Mouse (Mus musculus): Measurements from ENCODE around the gene Olfr213.
"Not testable (repeated sequence)": the region's sequence is repeated elsewhere in the genome, so short reads cannot be mapped to it uniquely, and the experiment has no call there.

The Olfr213 gene

GRCm38 (mm10) chr6:116538156-116538555 lies at the start of gene Olfr213:
Olfr213 (plus strand) TSS chr6:116538456.
- no peak for DNase-seq (ENCODE audit: low spot score)

- DNase-seq (ENCODE audit: low spot score): no peak
Measured at GRCm38 (mm10) chr6:116488791-116489190, 49.5 kb upstream of the Olfr213 start, which contains the start of gene Olfr211. Olfr211 (plus strand) TSS chr6:116489091.

- DNase-seq (ENCODE audit: low spot score): no peak
Measured at GRCm38 (mm10) chr6:116493742-116494141, 44.5 kb upstream of the Olfr213 start.

GRCm38 (mm10) chr6:116495960-116496359 lies 42.3 kb upstream of the Olfr213 start:
- no peak for DNase-seq (ENCODE audit: low spot score)

- not testable (repeated sequence) for DNase-seq (ENCODE audit: low spot score)
Measured at GRCm38 (mm10) chr6:116506302-116507003, 31.8 kb upstream of the Olfr213 start, which contains the start of gene Olfr212. Olfr212 (plus strand) TSS chr6:116506516.

- no peak for DNase-seq (ENCODE audit: low spot score)
Measured at GRCm38 (mm10) chr6:116514832-116515231, 23.4 kb upstream of the Olfr213 start.

GRCm38 (mm10) chr6:116542500-116542899 lies 4.2 kb downstream of the Olfr213 start:
- no peak for DNase-seq (ENCODE audit: low spot score)

GRCm38 (mm10) chr6:116550841-116551240 lies 12.6 kb downstream of the Olfr213 start, which contains the start of gene Gm5580:
Gm5580 (plus strand) TSS chr6:116551141.
- not testable (repeated sequence) for DNase-seq (ENCODE audit: low spot score)

GRCm38 (mm10) chr6:116553935-116554334 lies 15.7 kb downstream of the Olfr213 start, which contains the start of gene Olfr214:
Olfr214 (plus strand) TSS chr6:116554235.
- DNase-seq (ENCODE audit: low spot score): no peak

- DNase-seq (ENCODE audit: low spot score): no peak
Measured at GRCm38 (mm10) chr6:116554952-116555351, 16.7 kb downstream of the Olfr213 start.

GRCm38 (mm10) chr6:116569834-116570233 lies 31.6 kb downstream of the Olfr213 start:
- DNase-seq (ENCODE audit: low spot score): no peak

- DNase-seq (ENCODE audit: low spot score): no peak
Measured at GRCm38 (mm10) chr6:116584095-116584494, 45.8 kb downstream of the Olfr213 start, which contains the start of gene Olfr215. Olfr215 (minus strand) TSS chr6:116584195.
